Mouse (Mus musculus) neural tube, embryonic 14.5 days (tissue): ENCODE measurements at regions not wholly inside any gene's neighbourhood (a gene's known extent, or its start where the extent isn't known, plus 50 kb on each side); places are given as distances from the start of the nearest gene placed in this dataset.

ENCODE experiments used
- ATAC-seq: fragments of 200-750 bp; cut with Nextera tagmentation; 2 replicates; pipeline ENCODE4 v1.8.0; 2017; ENCODE audit warnings: low read depth, mild to moderate bottlenecking, moderate TSS enrichment, moderate library complexity
- H3K27ac ChIP-seq: fragments of 300-500 bp; sonication (generic); 2 replicates; pipeline ENCODE4 v1.5.1; 2014; ENCODE audit warnings: low read depth, mild to moderate bottlenecking, control low read depth, low read length, moderate library complexity, mixed read lengths
- H3K27me3 ChIP-seq: fragments of 300-500 bp; sonication (generic); 2 replicates; pipeline ENCODE4 v1.6.1; 2014; ENCODE audit warnings: low read length; ENCODE audit not compliant: control insufficient read depth, insufficient read depth
- H3K36me3 ChIP-seq: fragments of 300-500 bp; sonication (generic); 2 replicates; pipeline ENCODE4 v1.6.1; 2014; ENCODE audit warnings: low read length, mixed read lengths; ENCODE audit not compliant: control insufficient read depth, insufficient read depth
- H3K4me1 ChIP-seq: fragments of 300-500 bp; sonication (generic); 2 replicates; pipeline ENCODE4 v1.6.1; 2014; ENCODE audit warnings: low read length; ENCODE audit not compliant: control insufficient read depth, insufficient read depth
- H3K4me2 ChIP-seq: fragments of 300-500 bp; sonication (generic); 2 replicates; pipeline ENCODE4 v1.6.1; 2014; ENCODE audit warnings: mild to moderate bottlenecking, low read depth, low read length, control low read depth
- H3K4me3 ChIP-seq: fragments of 300-500 bp; sonication (generic); 2 replicates; pipeline ENCODE4 v1.5.1; 2014; ENCODE audit warnings: low read depth, low read length, control low read depth, mixed read lengths
- H3K9ac ChIP-seq: fragments of 300-500 bp; sonication (generic); replicated peaks from 2 replicates; pipeline ENCODE4 v1.6.1; 2014; ENCODE audit warnings: low read depth, mild to moderate bottlenecking, control low read depth, low read length, mixed read lengths
- H3K9me3 ChIP-seq: fragments of 300-500 bp; sonication (generic); 2 replicates; pipeline ENCODE4 v1.6.1; 2016; ENCODE audit warnings: low read length; ENCODE audit not compliant: control insufficient read depth
- WGBS: fragments of 180-500 bp; shearing (Covaris S2); extraction: QIAGEN DNeasy Blood & Tissue Kit; methylation state at CpG from one replicate; pipeline ENCODE4 v1.1.7; 2014; 5-methylcytosine and 5-hydroxymethylcytosine counted together

- ATAC-seq, result no peak
- Histone ChIP-seq H3K9me3 (no peaks in the 10 kb centered on the region), H3K4me2 (no peak overlapping the region), H3K9ac (no peak overlapping the region), H3K4me3 (no peak overlapping the region), H3K4me1 (no peaks in the 10 kb centered on the region), H3K27ac (no peak overlapping the region), H3K27me3 (no peaks in the 10 kb centered on the region), H3K36me3 (no peaks in the 10 kb centered on the region)
- WGBS, result 94% methylated on average over 1 of the region's 1 CpGs
Measured at GRCm38 (mm10) chr12:46333376-46333775, 485.4 kb downstream of the Nova1 start.

GRCm38 (mm10) chr12:46327865-46328264 lies 490.9 kb downstream of the Nova1 start:
- ATAC-seq, result no peak
- WGBS, result 88% methylated on average over 1 of the region's 1 CpGs
- no peaks in the 10 kb centered on the region for H3K27me3 ChIP-seq
- no peaks in the 10 kb centered on the region for H3K9me3 ChIP-seq
- no peak overlapping the region for H3K4me2 ChIP-seq
- no peaks in the 10 kb centered on the region for H3K36me3 ChIP-seq
- no peak overlapping the region for H3K27ac ChIP-seq
- H3K4me3 ChIP-seq, result no peak overlapping the region
- H3K9ac ChIP-seq, result no peak overlapping the region
- H3K4me1 ChIP-seq, result no peaks in the 10 kb centered on the region; the same call in 1 of the 2 replicates

- Histone ChIP-seq H3K36me3 (no peaks in the 10 kb centered on the region), H3K4me2 (no peak overlapping the region), H3K27ac (no peak overlapping the region), H3K27me3 (no peaks in the 10 kb centered on the region), H3K4me1 (no peaks in the 10 kb centered on the region; the same call in 1 of the 2 replicates), H3K9ac (no peak overlapping the region), H3K4me3 (no peak overlapping the region), H3K9me3 (no peaks in the 10 kb centered on the region)
- 61% methylated on average over 3 of the region's 3 CpGs for WGBS
- no peak for ATAC-seq
Measured at GRCm38 (mm10) chr12:46323276-46323675, 495.5 kb downstream of the Nova1 start.

- Histone ChIP-seq H3K9ac (no peak overlapping the region), H3K27me3 (no peaks in the 10 kb centered on the region), H3K9me3 (no peaks in the 10 kb centered on the region), H3K4me1 (no peaks in the 10 kb centered on the region), H3K4me3 (no peak overlapping the region), H3K27ac (no peak overlapping the region), H3K36me3 (no peaks in the 10 kb centered on the region), H3K4me2 (no peak overlapping the region)
- no peak for ATAC-seq
- WGBS, result 57% methylated on average over 5 of the region's 5 CpGs
Measured at GRCm38 (mm10) chr12:46303136-46303797, 515.5 kb downstream of the Nova1 start.

DNA sequence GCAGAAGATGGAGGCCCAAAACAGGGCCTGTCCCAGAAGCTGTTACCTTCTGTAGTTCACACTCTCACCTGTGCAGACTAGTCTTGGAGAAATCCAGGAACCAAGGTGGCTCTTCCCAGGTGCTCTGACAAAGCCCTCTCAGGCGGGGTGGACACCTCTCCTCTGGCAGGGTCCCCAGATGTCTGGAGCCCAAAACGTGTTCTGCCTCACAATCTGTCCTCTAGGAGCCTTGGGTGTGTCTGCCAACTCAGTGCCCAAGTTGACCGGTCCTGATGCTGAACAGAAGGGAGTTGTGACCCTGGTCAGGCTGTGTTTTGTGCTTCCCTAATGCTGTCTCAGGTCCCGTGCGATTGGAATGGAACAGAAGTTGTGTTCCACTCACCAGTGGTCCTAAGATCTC lies 519.8 kb downstream of the Nova1 start:
- no peaks in the 10 kb centered on the region for H3K36me3 ChIP-seq
- no peak for ATAC-seq
- no peak overlapping the region for H3K4me2 ChIP-seq
- no peaks in the 10 kb centered on the region for H3K4me1 ChIP-seq
- 91% methylated on average over 5 of the region's 5 CpGs for WGBS
- no peak overlapping the region for H3K9ac ChIP-seq
- no peaks in the 10 kb centered on the region for H3K9me3 ChIP-seq
- H3K4me3 ChIP-seq, result no peak overlapping the region
- H3K27ac ChIP-seq, result no peak overlapping the region
- no peaks in the 10 kb centered on the region for H3K27me3 ChIP-seq

- H3K4me3 ChIP-seq, result no peak overlapping the region
- H3K9ac ChIP-seq, result no peak overlapping the region
- no peaks in the 10 kb centered on the region for H3K4me1 ChIP-seq
- H3K9me3 ChIP-seq, result no peaks in the 10 kb centered on the region
- peak; percentile 75; the same call in 1 of the 2 replicates for ATAC-seq
- no peaks in the 10 kb centered on the region for H3K36me3 ChIP-seq
- H3K27me3 ChIP-seq, result no peaks in the 10 kb centered on the region
- H3K4me2 ChIP-seq, result no peak overlapping the region
- no peak overlapping the region for H3K27ac ChIP-seq
- 27% methylated on average over 3 of the region's 3 CpGs for WGBS
Measured at GRCm38 (mm10) chr12:46284519-46284918, 534.2 kb downstream of the Nova1 start.

DNA sequence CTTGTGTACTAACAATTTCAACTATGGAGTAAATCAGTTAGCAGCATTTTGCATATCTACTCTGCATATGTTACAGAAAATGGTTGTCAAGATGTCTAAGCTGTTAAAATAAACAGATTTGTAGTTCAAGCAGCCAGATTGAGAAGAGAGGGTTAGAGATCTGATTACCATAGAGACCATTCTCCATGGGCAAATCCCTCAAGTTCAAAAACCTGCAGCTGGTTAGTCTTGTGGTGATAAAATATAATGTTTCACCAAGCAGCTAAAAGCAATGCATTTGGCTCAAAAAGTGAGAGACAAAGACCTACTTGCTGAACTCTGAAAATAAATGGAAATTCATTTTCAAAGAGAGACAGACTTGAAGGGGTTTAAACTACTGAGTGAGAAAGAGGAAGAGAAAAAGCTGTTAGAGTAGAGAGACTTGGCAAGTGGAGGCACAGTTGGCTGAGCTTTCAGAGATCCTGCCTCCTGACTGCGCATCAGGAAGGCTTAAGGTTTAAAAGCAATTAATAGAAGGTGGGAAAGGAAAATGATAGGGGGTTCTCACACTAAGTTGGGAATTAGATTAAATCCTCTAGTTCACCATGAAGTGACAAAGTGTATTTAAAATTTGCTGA lies 570.2 kb downstream of the Nova1 start:
- Histone ChIP-seq H3K4me3 (no peak overlapping the region), H3K36me3 (no peaks in the 10 kb centered on the region)
- 84% methylated on average over 1 of the region's 1 CpGs for WGBS

GRCm38 (mm10) chr12:46244925-46245324 lies 573.8 kb downstream of the Nova1 start:
- no peaks in the 10 kb centered on the region for H3K36me3 ChIP-seq
- no peaks in the 10 kb centered on the region for H3K9me3 ChIP-seq
- H3K4me3 ChIP-seq, result no peak overlapping the region
- no peaks in the 10 kb centered on the region for H3K27me3 ChIP-seq
- no peak overlapping the region for H3K9ac ChIP-seq
- no peaks in the 10 kb centered on the region for H3K4me1 ChIP-seq
- H3K4me2 ChIP-seq, result no peak overlapping the region
- H3K27ac ChIP-seq, result no peak overlapping the region
- WGBS, result 92% methylated on average over 3 of the region's 3 CpGs
- ATAC-seq, result no peak

More for the DNA sequence above, 570.2 kb downstream of the Nova1 start:
- no peak for ATAC-seq
- H3K4me1 ChIP-seq, result no peaks in the 10 kb centered on the region
- H3K27me3 ChIP-seq, result no peaks in the 10 kb centered on the region
- H3K9me3 ChIP-seq, result no peaks in the 10 kb centered on the region
- H3K9ac ChIP-seq, result no peak overlapping the region
- no peak overlapping the region for H3K27ac ChIP-seq
- no peak overlapping the region for H3K4me2 ChIP-seq

DNA sequence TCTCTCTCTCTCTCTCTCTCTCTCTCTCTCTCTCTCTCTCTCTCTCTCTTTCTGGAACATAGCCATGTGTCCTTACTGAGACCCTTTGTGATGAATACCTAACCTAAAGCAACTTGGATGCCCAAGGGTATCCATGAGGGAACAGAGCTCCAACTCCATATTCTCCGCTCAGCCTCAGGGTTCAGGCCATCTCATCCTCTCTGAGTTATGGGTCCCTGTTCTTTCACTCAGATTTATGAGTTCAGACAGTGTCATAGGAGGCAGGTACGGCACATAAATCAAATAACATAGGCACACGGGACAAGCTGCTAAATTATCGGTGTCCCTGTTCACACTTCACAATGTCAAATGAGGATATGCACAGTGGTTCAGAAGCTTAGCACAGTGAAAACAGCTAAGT lies 586.4 kb downstream of the Nova1 start:
- 74% methylated on average over 4 of the region's 4 CpGs for WGBS
- H3K4me2 ChIP-seq, result no peak overlapping the region
- H3K4me1 ChIP-seq, result no peaks in the 10 kb centered on the region
- no peaks in the 10 kb centered on the region for H3K9me3 ChIP-seq
- no peaks in the 10 kb centered on the region for H3K27me3 ChIP-seq
- no peak overlapping the region for H3K9ac ChIP-seq
- no peak overlapping the region for H3K27ac ChIP-seq
- peak; percentile 80; the same call in 1 of the 2 replicates for ATAC-seq
- no peaks in the 10 kb centered on the region for H3K36me3 ChIP-seq
- H3K4me3 ChIP-seq, result no peak overlapping the region
